Mouse (Mus musculus): ENCODE data around the gene Ahdc1. TPM values are rescaled to one million over a fixed set of nuclear protein-coding genes. Genes with fewer than 3 reads are reported as not detected.
A peak's percentile ranks its signal among the peaks of the same experiment; 100 is the strongest.

Gene Ahdc1
- polyA plus RNA-seq, 3 experiments from 2014 or later = 1.6 to 2.4 (median 2.4) TPM

- no peak for ATAC-seq
Measured at GRCm38 (mm10) chr4:133040241-133040904, 29.3 kb downstream of the Ahdc1 start.

DNA sequence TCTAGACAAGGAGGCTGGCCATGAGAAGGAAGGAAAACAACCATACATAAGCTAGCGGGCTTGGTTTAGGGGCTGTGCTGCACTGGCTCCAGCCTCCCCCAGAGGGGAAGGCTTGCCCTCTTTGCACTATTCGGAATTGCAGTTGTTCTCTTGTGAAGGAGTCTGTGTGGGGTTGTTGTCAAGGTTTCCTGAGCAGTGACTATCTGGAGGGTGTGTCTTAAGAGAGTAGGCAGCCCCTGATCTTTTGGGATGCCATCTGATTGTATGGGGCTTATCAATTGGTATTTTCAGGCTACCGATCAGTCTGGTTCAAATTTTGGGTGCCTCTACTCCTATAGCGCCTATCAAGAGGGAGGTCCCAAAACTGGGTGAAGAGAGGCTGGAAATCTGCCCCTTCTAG is 31.2 kb downstream of the Ahdc1 start:
- no peak for ATAC-seq

DNA sequence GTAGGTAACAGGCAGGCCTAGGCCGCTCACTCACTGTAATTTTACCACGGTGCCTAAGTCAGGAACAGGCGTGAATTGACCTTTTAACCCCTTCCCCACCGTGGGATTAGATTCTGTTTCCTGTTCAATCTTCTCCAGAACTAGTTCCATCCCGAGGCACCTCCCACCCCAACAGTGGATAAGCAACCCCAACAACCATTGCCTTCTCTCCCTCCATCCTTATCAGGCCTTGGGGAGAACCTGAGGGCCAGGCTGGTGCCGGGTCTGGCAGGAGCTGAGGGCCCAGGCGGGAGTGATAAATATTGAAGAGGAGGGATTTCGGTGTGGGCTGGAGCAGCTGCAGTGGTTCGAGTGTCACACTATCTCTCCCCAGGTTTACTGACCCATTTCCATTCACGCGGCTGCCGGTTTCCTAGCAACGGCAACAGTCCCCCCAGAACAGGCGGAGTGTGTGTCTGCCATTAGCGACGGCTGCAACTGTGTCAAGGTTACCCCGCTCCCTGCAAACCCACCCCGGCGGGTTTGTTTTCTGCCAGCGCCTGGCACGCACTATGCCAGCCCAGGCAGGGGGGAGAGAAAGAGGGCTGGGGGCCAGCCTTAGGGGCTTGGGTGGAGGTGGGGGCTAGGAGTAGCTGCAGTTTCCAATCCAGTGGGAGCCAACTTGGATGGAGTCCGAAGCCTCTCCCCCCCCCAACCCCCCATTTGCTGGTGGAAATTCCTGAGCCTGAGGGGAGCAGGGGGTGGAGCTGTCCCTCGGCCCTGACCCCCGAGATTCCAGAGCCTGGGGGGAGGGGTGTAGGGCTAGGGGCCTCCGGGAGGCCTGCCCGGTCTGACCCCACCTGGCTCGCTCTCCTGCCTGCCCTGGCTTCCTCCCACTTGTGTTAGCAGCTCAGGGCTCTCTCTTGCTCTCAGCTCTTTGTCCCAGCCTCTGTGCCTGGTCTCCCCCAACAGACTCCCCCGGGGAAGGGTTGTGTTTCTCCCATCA is 31.9 kb downstream of the Ahdc1 start:
- ATAC-seq = no peak

GRCm38 (mm10) chr4:133043798-133044646 is 33.0 kb downstream of the Ahdc1 start:
- ATAC-seq = no peak

GRCm38 (mm10) chr4:133044647-133045094 is 33.6 kb downstream of the Ahdc1 start:
- ATAC-seq = no peak

DNA sequence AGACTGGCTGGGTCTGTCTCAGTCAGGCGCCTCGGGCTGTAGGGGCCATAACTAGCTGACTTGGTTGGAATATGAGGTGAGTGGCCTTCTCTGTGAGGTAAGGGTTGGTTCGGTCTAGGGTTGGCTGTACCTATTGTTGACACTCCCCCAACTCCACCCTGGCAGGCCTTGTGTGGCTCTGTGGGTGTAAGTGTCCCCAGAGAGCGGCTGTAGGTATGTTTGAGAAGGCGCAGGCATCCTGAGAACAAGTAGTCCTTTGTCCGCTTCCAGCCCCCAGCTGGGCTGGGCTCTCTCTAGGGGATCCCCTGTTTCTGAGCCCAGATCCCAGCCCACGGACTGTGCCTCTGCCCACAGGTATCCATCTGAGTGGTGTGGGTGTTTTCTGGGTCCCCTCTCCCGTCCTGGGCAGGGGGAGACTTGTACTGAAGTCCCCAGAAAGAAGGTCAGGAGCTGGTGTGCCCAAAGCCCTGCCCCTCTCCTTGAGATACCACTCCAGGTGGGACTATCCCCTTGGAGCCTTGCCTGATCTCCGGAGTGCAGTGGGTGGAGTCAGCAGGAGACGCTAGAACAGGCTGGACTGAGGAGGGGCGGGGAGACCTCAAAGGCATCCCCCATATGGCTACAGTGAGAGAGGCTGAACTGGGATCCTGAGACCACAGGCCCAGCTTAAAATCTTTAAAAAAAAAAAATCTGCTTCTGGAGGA is 34.9 kb downstream of the Ahdc1 start:
- ATAC-seq = no peak

GRCm38 (mm10) chr4:133046691-133047352 is 35.8 kb downstream of the Ahdc1 start:
- no peak for ATAC-seq

GRCm38 (mm10) chr4:133047353-133048105 is 36.5 kb downstream of the Ahdc1 start:
- no peak for ATAC-seq

GRCm38 (mm10) chr4:133049071-133049920 is 38.2 kb downstream of the Ahdc1 start:
- no peak for ATAC-seq

DNA sequence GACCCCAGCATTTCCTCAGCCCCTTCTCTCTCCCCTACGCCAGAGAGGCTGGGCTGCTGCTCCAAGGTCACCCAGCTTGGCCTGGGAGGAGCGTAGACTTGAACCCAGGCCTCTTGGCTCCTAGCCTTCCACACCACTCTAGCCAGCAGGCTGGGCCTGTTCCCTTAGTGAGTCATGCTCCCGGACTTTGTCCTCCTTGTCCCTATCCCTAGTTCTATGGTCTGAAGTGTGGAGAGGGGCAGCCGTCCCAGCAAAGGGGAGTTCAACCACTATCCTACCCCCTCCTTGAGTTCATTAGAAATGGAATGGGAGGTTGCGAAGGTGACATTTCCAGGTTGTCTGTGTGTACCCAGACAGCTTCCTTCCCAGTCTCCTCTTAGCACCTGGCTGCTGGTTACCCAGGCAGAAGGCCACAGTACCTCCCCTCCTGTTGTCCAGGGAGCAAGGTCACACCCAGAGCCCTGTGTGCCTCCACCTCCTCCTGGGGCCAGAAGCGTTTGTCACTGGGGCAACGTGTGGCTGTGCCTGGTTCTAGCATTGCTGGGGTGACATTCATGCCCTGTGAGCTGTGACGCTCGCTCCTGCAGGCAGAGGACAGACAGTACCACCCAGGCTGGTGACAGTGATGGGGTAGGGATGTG is 39.3 kb downstream of the Ahdc1 start:
- no peak for ATAC-seq

DNA sequence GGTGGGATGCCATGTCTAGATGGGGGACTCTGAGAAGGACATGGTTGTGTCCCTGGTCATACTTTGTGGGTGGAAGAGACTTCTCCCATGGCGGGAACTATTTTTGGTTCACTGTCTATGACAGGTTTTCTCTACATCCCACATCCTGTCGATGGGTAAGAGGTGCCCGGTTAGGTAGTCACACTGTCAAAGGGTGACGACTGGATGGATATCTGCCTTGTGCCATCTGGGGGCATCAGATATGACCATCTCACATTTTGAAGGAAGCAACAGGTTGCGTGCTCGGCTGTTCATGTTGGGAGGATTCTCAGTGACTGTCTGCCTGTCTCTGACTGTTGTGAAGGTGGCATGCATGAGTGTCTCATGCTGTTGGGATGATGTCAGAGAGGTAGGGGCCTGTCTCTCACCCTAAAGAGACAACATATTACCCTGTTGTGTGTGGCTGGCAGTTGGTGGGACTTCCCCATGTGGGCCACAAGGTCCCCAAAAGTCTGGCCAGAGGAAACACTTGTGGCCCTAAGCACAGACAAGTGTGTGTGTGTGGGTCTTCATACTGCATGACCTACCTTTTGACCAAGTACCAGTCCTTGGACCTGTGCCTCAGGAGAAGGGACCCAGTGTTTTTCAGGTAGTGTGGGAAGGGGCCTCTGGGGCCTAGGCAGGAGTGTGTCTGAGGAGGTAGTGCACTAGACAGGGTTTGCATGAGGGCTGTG is 39.9 kb downstream of the Ahdc1 start:
- peak; percentile 80 for ATAC-seq

GRCm38 (mm10) chr4:133051550-133051865 is 40.4 kb downstream of the Ahdc1 start:
- ATAC-seq = no peak

- ATAC-seq = no peak
Measured at GRCm38 (mm10) chr4:133052029-133052745, 41.1 kb downstream of the Ahdc1 start.

- ATAC-seq = no peak
Measured at GRCm38 (mm10) chr4:133052995-133053572, 42.0 kb downstream of the Ahdc1 start.

DNA sequence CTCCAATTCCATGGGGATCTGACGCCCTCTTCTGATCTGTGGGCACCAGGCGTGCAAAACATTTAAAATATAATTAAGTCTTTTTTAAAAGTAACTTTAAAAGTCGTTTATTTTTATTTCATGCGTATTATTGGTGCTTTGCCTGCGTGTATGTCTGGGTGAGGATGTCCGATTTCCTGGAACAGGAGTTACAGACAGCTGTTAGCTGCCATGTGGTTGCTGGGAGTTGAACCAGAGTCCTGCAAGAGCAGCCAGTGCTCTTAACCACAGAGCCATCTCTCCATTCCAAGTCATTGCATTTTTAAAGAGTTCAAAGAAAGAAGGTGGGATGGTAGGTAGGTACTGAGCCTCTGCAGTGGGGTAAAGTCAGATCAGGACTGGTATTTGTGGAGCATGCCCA is 43.5 kb downstream of the Ahdc1 start:
- ATAC-seq = no peak

GRCm38 (mm10) chr4:133055163-133055951 is 44.3 kb downstream of the Ahdc1 start:
- ATAC-seq = no peak

All from inflammation-experienced regulatory T-cells, adult 6 months (primary cell).